Mouse (Mus musculus) heart, postnatal 25 days (tissue): ENCODE measurements around the gene Pphln1. TPM values are rescaled to one million over a fixed set of nuclear protein-coding genes. Genes with fewer than 3 reads are reported as not detected.
A peak's percentile ranks its signal among the peaks of the same experiment; 100 is the strongest.
"Not testable (repeated sequence)": the region's sequence is repeated elsewhere in the genome, so short reads cannot be mapped to it uniquely, and the experiment has no call there.

Experiments
- DNase-seq: peaks from one replicate; pipeline ENCODE4 v3.0.0; 2022; ENCODE audit warnings: low spot score
- intact Hi-C: fragments of 180-260 bp; cut with DNase I; formaldehyde crosslinking; loops from one replicate; pipeline ENCODE4 v1.15.1; 2025
- total RNA-seq, 2 experiments: library from RNA; stranded (reverse); gene quantifications; 2 replicates each; pipeline ENCODE4 v1.2.3; 2021

Pphln1 gene
- total RNA-seq = 10 to 100 TPM; 19.2 to 22.0 TPM

DNA sequence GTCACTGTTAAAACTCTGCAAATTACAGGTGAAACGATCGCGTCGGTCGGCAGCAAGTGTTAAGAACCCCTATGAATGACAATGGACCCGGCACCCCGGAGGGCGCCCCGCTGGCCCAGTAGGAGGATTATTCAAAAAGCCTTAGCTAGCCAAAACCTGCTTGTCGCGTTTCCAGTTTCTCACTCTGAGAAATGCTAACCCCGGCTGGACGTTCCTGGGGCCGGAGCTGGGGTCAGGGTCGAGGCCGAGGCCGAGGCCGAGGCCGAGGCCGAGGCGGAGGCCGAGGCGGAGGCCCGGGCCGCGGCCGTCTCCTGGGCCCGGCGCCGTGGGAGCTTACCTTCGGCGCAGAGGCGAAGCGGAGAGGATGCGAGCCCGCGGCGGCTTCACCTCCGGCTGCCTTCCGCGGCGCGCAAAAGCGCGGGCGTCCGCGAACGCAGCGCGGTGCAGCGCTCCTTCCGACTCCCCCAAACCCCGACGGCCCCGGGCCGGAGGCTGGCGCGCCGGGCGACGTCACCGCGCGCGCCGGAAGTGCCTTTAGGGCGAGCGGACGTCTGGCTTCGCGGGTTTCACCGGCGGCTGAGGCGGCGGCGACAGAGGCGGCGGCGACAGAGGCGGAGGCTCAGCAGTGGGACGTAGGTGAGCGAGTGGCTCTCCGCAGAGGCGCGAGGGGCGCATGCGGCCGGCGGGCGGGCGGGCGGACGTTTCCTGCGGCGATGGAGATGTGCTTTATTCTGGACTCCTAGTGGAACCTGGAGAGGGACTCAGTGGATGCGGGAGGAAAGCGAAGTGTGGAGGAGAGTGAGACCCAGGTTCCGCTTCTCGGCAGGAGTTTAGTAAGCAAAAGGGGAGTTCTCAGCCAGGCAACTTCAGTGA is at the start of gene Pphln1, which contains the start of gene Zcrb1:
Pphln1 (plus strand) TSS at position 525 of the 873 bp plus-strand sequence.
Zcrb1 (minus strand) TSS at position 509 of the 873 bp plus-strand sequence.
- intact Hi-C loops = loop anchor here (2.0 kb wide), 2 partner anchors 61 to 123 kb away; partner anchors contain the start of genes Gxylt1 and Yaf2

DNA sequence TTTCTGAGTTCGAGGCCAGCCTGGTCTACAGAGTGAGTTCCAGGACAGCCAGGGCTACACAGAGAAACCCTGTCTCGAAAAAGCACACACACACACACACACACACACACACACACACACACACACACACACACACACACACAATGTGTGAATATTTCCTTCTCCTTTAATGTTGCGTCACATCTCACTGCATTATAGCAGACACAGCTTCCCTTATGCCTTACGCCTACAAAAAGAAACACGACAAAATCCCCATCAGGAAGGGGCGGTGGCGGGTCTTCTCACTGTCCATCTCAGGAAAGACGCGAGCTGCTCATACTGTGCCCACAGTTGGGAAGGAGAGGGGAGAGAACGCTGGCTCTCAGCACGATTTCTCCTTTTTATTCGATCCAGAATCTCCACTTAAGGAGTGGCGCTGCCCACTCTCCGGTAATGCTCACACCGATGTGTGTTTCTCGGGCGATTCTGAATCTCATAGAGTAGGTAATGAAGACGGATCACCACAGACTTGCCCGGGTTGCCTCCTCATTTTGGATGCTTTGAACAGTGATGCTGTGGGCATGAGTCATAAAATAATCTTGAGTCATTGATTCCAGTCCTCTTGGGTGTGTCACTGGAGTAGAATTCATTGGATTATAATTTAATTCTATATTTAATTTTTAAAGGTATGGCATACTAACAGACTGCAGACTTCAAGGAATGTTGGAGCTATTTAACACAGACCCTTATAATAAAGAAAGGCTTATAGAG is 39.6 kb upstream of the Pphln1 start:
- intact Hi-C loops = no loop called here

More for the DNA sequence above, at the start of gene Pphln1, which contains the start of gene Zcrb1:
- peak; percentile 65 for DNase-seq

DNA sequence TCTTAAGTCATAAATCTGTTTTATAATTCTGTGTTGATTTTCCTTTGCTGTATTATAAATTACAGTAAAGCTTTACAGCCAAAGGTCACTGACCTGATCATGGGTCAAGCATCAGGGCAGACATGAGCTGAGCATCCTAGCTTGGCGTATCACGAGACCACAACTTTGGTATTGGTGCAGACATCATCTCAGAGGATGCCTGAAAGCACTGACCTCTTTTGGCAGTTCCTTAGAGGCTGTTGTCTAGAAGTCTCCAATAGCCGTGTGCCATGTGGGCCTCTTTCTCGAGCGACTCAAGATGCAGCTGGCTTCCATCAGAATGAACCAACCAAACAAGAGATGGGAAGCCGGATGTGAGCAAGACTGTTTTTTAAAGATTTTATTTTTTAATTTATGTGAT is 32.6 kb upstream of the Pphln1 start:
- intact Hi-C loops = no loop called here
- DNase-seq = no peak

More for the DNA sequence above, 39.6 kb upstream of the Pphln1 start:
- DNase-seq = no peak

DNA sequence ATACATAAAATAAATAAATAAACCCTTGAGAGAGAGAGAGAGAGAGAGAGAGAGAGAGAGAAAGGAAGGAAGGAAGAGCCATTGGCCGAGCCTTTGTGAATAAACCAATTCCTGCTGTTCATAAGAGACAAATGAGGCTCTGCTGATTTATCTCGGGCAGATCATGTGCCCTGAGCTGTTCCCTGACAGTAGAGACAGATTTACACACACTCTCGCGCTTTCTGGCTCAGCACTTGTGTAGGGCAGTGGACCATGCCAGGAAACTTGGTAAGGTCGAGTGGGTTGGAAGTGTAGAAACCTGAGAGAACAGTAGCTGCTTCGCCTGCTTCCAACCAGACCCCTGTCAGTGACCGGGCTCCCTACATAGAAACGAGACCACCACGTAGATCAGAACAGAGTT is 29.6 kb upstream of the Pphln1 start:
- no peak for DNase-seq
- intact Hi-C loops = no loop called here

DNA sequence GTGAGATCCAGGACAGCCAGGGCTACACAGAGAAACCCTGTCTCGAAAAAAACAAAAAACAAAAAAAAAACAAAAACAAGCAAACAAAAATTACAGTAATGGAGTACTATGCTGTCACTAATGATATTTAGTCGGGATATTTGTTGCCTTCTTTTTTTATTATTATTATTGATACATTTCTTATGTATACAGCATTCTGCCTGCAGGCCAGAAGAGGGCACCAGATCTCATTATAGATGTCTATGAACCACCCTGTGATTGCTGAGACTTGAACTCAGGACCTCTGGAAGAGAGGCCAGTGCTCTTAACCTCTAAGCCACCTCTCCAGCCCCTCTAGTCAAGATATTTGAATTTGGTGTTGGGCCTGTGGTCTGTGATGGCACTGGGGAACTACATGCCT is 26.3 kb upstream of the Pphln1 start:
- intact Hi-C loops = loop anchor here (2.0 to 10.0 kb wide), 2 partner anchors 67 to 203 kb away; no protein-coding TSS in a partner anchor
- DNase-seq = no peak

DNA sequence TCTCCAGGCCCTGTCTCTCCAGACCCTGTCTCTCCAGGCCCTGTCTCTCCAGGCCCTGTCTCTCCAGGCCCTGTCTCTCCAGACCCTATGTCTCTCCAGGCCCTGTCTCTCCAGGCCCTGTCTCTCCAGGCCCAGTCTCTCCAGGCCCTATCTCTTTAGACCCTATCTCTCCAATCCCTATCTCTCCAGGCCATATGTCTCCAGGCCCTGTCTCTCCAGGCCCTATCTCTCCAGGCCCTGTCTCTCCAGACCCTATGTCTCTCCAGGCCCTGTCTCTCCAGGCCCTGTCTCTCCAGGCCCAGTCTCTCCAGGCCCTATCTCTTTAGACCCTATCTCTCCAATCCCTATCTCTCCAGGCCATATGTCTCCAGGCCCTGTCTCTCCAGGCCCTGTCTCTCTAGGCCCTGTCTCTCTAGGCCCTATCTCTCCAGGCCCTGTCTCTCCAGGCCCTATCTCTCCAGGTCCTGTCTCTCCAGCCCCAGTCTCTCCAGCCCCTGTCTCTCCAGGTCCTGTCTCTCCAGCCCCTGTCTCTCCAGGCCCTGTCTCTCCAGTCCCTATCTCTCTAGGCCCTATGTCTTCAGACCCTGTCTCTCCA is 25.5 kb upstream of the Pphln1 start:
- intact Hi-C loops = loop anchor here (10.0 kb wide), 1 partner anchor 202 kb away; no protein-coding TSS in a partner anchor
- not testable (repeated sequence) for DNase-seq

DNA sequence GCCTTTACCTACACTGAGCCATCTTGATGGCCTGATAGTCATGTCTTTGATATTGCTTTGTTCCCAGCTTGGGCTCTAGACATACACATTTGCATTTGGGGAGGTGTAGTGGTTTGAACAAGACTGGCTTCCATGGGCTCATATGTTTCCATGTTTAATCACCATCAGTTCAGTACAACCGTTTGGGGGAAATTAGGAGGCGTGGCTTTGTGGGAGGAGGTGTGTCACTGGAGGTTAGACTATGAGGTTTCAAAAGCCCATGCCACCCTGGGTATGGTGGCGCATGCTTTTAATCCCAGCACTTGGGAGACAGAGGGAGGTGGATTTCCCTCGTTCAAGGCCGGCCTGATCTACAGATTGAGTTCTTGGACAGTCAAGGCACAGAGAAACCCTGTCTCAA is 22.5 kb upstream of the Pphln1 start:
- intact Hi-C loops = loop anchor here (10.0 kb wide), 1 partner anchor 199 kb away; no protein-coding TSS in a partner anchor
- DNase-seq = no peak

DNA sequence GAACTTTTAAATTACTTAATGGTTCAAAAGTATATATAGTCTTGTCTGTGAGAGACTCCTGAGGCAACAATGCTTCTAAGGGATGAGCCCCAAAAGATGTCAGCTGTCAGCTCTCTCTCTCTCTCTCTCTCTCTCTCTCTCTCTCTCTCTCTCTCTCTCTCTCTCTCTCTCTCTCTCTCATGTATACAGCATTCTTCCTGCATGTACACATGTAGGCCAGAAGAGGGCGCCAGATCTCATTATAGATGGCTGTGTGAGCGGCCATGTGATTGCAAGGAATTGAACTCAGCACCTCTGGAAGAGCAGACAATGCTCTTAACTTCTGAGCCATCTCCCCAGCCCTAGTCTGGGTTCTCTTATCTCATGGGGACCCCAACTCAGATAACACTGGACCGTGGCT is 19.0 kb upstream of the Pphln1 start:
- intact Hi-C loops = loop anchor here (10.0 kb wide), 1 partner anchor 196 kb away; no protein-coding TSS in a partner anchor

DNA sequence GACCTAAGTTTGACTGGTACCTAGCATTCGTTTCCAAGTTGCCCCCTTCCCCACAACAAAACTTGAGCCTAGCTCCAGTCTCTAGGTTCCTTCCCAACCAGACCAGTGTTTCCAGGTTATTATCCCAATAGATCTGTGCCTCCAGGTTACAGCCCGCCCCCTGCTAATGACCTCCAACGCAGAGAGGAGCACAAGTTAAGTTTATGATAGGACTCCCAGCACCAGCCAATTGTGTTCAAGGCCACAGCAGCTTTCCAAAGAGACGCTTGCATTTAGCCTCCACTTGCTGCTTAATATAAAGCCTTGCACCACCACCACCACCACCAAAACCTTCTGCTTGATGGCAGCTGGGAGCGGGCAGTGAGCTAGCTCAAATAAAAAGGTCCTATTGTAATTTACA is 16.8 kb upstream of the Pphln1 start:
- intact Hi-C loops = no loop called here
- DNase-seq = no peak

More for the DNA sequence above, 19.0 kb upstream of the Pphln1 start:
- no peak for DNase-seq

DNA sequence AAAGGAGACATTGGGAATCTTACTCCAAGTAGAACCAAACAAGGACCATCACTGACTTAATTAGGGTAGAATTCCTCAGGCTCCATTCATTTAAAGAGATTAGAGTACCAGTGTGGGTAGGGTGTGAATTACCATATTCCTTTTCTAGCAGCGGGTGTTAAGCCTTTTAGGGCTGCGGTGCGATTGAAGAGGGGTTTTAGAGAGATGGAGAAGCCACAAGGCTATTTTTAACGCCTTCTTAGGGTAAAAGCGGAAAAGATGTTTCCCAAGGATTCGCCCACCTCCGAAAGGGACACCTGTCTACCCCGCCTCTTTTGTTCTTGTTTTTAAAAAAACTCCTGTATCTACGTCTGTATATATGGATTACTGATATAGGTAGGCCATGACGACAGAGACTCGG is 881 bp upstream of the Pphln1 start:
- no peak for DNase-seq
- intact Hi-C loops = no loop called here

DNA sequence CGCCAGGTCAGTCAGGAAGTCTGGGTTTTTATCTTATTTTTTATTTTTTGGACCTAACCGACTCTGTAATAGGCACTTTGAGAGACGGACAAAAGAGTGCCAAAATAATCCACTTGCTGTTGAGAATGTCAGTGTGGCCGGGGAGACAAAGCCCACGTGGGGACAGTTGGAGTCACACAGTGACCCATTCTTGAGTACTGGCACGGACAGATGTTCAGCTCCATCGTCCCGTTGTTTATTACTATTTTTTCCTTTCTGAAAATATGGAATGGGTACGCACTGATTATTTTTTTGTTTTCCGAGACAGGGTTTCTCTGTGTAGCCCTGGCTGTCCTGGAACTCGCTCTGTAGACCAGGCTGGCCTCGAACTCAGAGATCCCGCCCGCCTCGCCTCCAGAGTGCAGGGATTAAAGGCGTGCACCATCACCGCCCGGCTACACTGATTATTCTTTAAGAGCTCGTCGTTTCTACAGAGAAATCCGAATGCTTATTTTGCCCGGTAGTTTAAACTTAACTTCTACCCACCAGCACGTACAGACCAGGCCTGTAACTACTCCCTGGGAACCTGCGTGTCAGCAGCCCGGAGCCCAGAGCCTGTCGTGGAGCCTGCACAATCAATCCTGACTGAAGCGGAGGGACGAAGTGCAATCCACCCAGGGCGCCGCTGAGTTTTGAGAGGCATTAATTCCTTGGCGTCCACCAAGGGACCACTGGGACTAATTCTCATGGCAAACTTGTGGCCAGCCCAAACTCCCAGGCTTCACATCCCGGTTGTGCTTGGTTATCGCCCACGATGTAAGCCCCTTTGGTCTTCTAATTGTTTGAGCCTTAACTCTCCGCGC is 770 bp downstream of the Pphln1 start:
- DNase-seq = no peak
- intact Hi-C loops = loop anchor here (2.0 kb wide), 2 partner anchors 62 to 124 kb away; partner anchors contain the start of genes Gxylt1 and Yaf2

DNA sequence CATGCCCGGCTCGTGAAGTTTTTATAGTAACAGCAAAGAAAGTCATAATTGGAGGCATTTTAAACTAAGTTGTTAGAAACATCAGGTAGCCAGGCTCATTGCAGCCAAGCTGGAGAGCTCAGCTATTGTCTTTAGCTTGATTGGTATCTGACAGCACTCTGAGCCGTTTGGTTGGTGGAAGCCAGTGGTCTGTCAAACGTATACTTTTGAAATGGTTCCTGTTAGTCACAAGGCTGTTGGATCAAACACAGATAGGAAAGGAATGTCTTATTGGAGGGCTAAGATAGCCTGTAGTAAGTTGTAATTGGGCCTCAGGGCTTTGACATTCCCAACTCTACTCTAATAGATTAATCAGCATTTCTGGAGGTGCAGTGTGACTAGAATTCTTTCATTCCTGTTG is 3.3 kb downstream of the Pphln1 start:
- intact Hi-C loops = loop anchor here (10.0 kb wide), 1 partner anchor 1193 kb away; no protein-coding TSS in a partner anchor
- DNase-seq = no peak

DNA sequence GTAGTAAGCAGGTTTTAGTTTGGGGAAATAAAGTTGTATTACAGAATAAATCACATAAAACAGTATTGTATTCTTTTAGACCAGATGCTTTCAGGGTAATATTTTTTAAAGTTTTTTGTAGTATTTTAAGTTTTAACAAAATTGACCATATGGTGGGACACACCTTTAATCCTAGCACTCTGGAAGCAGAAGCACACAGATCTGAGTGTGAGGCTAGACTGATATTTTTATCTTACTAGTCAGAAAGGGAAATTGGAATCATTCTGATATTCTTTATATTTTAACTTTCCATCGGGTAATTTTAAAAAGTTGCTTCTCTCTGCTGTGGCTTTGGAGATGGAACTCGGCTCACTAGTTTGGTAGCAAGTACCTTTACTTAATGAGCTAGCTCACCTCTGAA is 4.6 kb downstream of the Pphln1 start:
- intact Hi-C loops = loop anchor here (10.0 kb wide), 1 partner anchor 1192 kb away; no protein-coding TSS in a partner anchor

DNA sequence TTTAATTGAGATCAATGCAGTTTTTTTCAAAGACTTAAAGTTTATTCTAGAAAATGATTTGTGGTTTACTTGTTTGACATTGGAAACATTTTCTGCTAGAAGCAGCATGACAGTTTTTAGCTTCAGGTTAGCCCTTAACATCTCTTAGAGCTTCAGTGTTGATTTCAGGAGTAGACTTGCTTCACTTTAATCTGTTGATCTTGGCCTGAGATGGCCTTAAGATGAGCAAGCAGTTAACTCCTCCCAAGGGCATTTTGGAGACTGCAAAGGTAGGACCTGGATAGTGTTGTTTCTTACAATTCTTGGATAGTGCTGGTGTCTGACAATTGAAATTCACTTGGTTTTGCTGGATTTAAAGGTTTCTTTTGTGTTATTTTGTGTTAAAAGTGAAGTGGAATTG is 6.7 kb downstream of the Pphln1 start:
- intact Hi-C loops = loop anchor here (10.0 kb wide), 1 partner anchor 1190 kb away; no protein-coding TSS in a partner anchor
- DNase-seq = no peak

More for the DNA sequence above, 4.6 kb downstream of the Pphln1 start:
- DNase-seq = no peak

DNA sequence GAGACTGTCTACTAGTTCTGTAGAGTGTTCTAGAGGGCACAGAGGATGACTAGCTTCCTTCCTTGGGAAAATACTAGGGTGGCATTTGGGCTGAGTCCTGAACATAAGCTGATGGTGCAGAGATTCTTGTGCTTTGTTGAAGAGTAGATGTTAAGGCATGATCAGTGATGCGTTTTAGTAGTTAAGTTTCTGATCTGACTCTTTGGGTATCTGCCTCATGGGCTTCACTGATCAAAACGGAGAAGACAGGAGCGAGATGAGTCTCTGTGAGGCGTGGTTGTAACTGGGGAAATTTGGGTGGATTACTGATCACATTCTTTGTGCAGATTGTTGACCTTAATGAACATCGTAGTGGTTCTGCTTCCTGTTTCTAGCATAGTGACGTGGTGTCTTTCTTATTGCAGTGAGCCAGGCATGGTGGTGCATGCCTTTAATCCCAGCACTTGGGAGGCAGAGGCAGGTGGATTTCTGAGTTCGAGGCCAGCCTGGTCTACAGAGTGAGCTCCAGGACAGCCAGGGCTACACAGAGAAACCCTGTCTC is 7.4 kb downstream of the Pphln1 start:
- intact Hi-C loops = loop anchor here (10.0 kb wide), 1 partner anchor 1189 kb away; no protein-coding TSS in a partner anchor
- no peak for DNase-seq

DNA sequence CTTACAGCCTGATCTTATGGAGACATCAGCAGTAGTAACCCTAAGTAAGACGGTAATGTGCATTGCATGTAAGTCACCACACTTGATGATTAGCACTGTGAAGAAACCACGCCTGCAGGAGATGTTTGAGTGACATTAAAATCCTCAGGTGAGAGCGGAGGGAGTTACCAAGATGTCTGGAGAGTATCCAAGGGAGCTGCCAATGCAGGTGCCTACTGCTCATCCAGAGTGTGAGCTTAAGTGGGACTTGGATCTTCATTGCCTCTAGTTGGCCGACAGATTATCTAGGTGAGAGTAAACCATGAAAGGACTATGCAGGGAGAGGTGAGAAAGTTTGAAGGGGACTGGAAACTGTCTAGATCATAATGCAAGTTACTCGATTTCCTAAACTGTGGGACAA is 8.3 kb downstream of the Pphln1 start:
- intact Hi-C loops = loop anchor here (10.0 kb wide), 1 partner anchor 1188 kb away; no protein-coding TSS in a partner anchor
- no peak for DNase-seq

DNA sequence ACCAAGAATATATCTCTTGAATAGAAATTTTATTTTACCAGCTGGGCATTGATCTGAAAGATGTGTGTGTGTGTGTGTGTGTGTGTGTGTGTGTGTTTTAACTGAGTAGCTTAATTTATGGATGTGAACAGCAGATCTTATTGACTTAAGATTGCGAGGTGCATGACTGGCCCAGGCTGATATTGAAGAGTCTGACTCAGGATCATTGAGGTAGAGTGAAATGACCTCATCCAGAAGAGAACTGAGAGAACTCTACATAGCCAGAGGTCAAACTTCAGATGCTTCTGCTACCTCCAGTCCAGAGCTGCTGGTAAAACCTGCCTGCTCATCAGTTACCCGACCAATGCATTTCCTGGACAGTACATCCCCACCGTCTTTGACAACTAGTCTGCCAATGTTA is 14.3 kb downstream of the Pphln1 start:
- intact Hi-C loops = no loop called here
- no peak for DNase-seq

DNA sequence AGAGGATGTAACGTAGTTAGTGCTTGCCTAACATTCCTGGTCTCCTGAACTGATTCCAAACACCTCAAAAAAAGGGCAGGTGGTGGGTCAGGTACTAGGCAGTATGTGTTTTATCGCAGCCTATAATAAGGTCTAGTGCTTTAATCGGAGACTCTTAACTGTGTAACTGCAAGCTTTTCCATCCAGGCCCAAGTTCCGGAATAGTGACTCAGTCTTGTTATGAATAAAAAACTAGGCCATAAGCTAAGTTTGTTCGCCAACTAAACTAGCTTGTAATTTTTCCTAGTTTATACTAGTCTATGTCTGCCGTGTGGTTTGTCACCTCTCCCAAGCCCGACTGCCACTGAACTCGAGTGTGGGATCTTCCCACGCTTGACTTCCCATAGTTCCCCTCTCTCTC is 16.3 kb downstream of the Pphln1 start:
- intact Hi-C loops = no loop called here
- no peak for DNase-seq

DNA sequence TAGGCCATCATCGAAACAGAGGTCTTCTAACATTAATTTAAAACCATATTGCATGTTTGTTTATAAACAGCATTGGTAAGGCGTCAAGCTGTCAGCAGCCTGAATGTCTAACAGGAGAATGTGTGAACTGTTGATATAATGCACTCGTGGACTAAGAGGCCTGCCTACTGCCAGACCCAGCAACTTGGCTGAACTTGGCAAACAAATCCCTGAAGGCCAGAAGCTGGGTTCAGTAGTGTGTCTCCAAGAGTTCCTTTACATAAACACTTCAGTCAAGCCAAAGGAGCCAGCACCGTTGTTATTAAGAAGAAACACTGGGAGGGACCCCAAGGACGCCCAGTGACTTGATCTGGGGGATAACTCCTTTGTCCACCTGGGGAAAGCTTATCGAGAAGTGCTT is 18.1 kb downstream of the Pphln1 start:
- intact Hi-C loops = no loop called here
- no peak for DNase-seq
